Mouse (Mus musculus) large intestine, adult 2 months (tissue): ENCODE data around the gene Lamb1. TPM values are rescaled to one million over a fixed set of nuclear protein-coding genes. Genes with fewer than 3 reads are reported as not detected.
A peak's percentile ranks its signal among the peaks of the same experiment; 100 is the strongest.

ENCODE experiments used
- DNase-seq: peaks from one replicate; pipeline ENCODE4 v3.0.0-alpha.2; 2012; ENCODE audit warnings: low read depth, low spot score
- WGBS: fragments of 180-500 bp; shearing (Covaris S2); methylation state at CpG from one replicate; pipeline ENCODE4 v1.1.7; 2018; 5-methylcytosine and 5-hydroxymethylcytosine counted together
- polyA plus RNA-seq: library from polyadenylated mRNA; depleted of rRNA; stranded (reverse); fragments of >200 nt; gene quantifications from 2 replicates; pipeline ENCODE4 v1.2.3, GENCODE M21; 2012

The Lamb1 gene
- polyA plus RNA-seq, 1 experiment = 12.4 TPM

GRCm38 (mm10) chr12:31306075-31306675 is 41.1 kb downstream of the Lamb1 start:
- 53% methylated on average over 5 of the region's 5 CpGs for WGBS
- no peak for DNase-seq

- DNase-seq = no peak
- WGBS = 83% methylated on average over 8 of the region's 8 CpGs
These were observed 42.0 kb downstream of the Lamb1 start for GRCm38 (mm10) chr12:31307011-31307410.

- WGBS = 89% methylated on average over 8 of the region's 8 CpGs
- DNase-seq = no peak
These were observed 42.7 kb downstream of the Lamb1 start for GRCm38 (mm10) chr12:31307756-31308155.

GRCm38 (mm10) chr12:31310687-31311086 is 45.7 kb downstream of the Lamb1 start:
- DNase-seq = no peak
- 90% methylated on average over 9 of the region's 9 CpGs for WGBS

GRCm38 (mm10) chr12:31311671-31312265 is 46.7 kb downstream of the Lamb1 start:
- 75% methylated on average over 9 of the region's 9 CpGs for WGBS
- DNase-seq = no peak

- no peak for DNase-seq
- 81% methylated on average over 5 of the region's 5 CpGs for WGBS
These were observed 47.2 kb downstream of the Lamb1 start for GRCm38 (mm10) chr12:31312281-31312680.

GRCm38 (mm10) chr12:31313136-31313535 is 48.1 kb downstream of the Lamb1 start:
- no peak for DNase-seq

GRCm38 (mm10) chr12:31314310-31314709 is 49.3 kb downstream of the Lamb1 start:
- DNase-seq = no peak
- WGBS = 89% methylated on average over 7 of the region's 7 CpGs

More at GRCm38 (mm10) chr12:31313136-31313535, 48.1 kb downstream of the Lamb1 start:
- 88% methylated on average over 4 of the region's 4 CpGs for WGBS

GRCm38 (mm10) chr12:31315961-31316360 is 50.9 kb downstream of the Lamb1 start:
- WGBS = 74% methylated on average over 6 of the region's 6 CpGs
- no peak for DNase-seq

- no peak for DNase-seq
- 82% methylated on average over 7 of the region's 7 CpGs for WGBS
These were observed 52.8 kb downstream of the Lamb1 start for GRCm38 (mm10) chr12:31317670-31318408.

GRCm38 (mm10) chr12:31318409-31318963 is 53.5 kb downstream of the Lamb1 start:
- 76% methylated on average over 10 of the region's 10 CpGs for WGBS
- no peak for DNase-seq

GRCm38 (mm10) chr12:31320817-31321216 is 55.8 kb downstream of the Lamb1 start:
- WGBS = 61% methylated on average over 13 of the region's 13 CpGs
- no peak for DNase-seq

GRCm38 (mm10) chr12:31321532-31321931 is 56.5 kb downstream of the Lamb1 start:
- WGBS = 88% methylated on average over 1 of the region's 1 CpGs

GRCm38 (mm10) chr12:31323136-31323695 is 58.2 kb downstream of the Lamb1 start:
- no peak for DNase-seq
- 74% methylated on average over 9 of the region's 9 CpGs for WGBS

More at GRCm38 (mm10) chr12:31321532-31321931, 56.5 kb downstream of the Lamb1 start:
- DNase-seq = no peak

- WGBS = 78% methylated on average over 9 of the region's 9 CpGs
- DNase-seq = no peak
These were observed 62.1 kb downstream of the Lamb1 start for GRCm38 (mm10) chr12:31327139-31327538.

GRCm38 (mm10) chr12:31333261-31333660 is 68.2 kb downstream of the Lamb1 start:
- DNase-seq = no peak
- 86% methylated on average over 1 of the region's 1 CpGs for WGBS

- no peak for DNase-seq
- WGBS = 10% methylated on average over 15 of the region's 15 CpGs
These were observed 85.3 kb downstream of the Lamb1 start for GRCm38 (mm10) chr12:31350191-31350943.

- DNase-seq = peak; percentile 92
- WGBS = 4% methylated on average over 66 of the region's 66 CpGs
These were observed 86.2 kb downstream of the Lamb1 start, which contains the start of gene Dld for GRCm38 (mm10) chr12:31350944-31351928. Gene Dld, minus strand, starts transcription at chr12:31351453.
